In the genomic region with DNA sequence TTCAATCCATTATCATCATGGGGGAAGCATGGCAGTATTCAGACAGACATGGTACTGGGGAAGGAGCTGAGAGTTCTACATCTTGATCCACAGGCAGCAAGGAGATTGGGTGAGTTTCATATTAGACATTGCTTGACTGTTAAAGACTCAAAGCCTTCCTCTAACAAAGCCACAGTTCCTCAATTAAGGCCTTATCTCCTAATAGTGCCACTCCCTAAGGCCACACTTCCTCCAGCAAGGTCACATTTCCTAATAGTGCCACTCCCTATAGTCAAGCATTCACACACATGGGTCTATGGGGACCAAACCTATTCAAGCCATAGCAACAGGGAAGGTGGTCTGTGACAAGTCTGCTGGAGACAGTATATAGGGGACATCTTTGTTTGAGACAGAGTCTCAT, we compare ENCODE assay signal across 18 mouse cellular contexts.
DNase-seq lines count a peak whose midpoint lies in the region; ATAC-seq lines count a peak whose summit lies in the region.
"Had no signal": no experiment of that assay in that cellular context is flagged by ENCODE, and none has a peak within 500 bp of the region (broad histone marks: within the 10 kb centered on the region; RNA-seq: fewer than 3 reads in every experiment).

No protein-coding gene starts in this region.

- ATAC-seq in granulocyte monocyte progenitor cell, adult 5-6 weeks (replicated peaks; ENCODE audit: poor library complexity, severe bottlenecking): peak; percentile 66
- peak; percentile 88 for ATAC-seq in megakaryocyte, adult 5-6 weeks (ENCODE audit: poor library complexity, severe bottlenecking)
- 0 out of 2 replicates have a peak, but pooled peaks have one; percentile 31 for ATAC-seq in megakaryocyte progenitor cell, adult 5-6 weeks (replicated peaks; ENCODE audit: poor library complexity)
- ATAC-seq: activated CD4-positive, CD25-positive, alpha-beta regulatory T cell, adult 4 months; CD4-positive, CD25-positive, alpha-beta regulatory T cell, adult 4 months; Patski had no signal

- no peak for DNase-seq in cerebellum, adult 18-20 months
- DNase-seq in liver: no peak
- no peak for DNase-seq in gastrocnemius, adult 18-20 months (ENCODE audit: low spot score)
- DNase-seq: adrenal gland, adult 2 months; adrenal gland, postnatal 10 days; adrenal gland, postnatal 14 days; adrenal gland, postnatal 25 days; adrenal gland, postnatal 36 days; B cell, adult 2 months; cerebellum, adult 11 months; cerebellum, adult 11-12 months; cerebellum, adult 2 months had no signal

Comparison
In these comparisons a context has a peak if more than half of its experiments do, and no peak if none do; other contexts are left out.
1. ATAC-seq: peak in every context shown above with its lines; median percentile 88 in megakaryocyte, adult 5-6 weeks; 66 in granulocyte monocyte progenitor cell, adult 5-6 weeks; 31 in megakaryocyte progenitor cell, adult 5-6 weeks.